Mouse (Mus musculus): Measurements from ENCODE around the gene Pgap2. TPM values are rescaled to one million over a fixed set of nuclear protein-coding genes. Genes with fewer than 3 reads are reported as not detected.

Gene Pgap2
- polyA plus RNA-seq, 1 experiment from 2014 or later, result 47.9 TPM

DNA sequence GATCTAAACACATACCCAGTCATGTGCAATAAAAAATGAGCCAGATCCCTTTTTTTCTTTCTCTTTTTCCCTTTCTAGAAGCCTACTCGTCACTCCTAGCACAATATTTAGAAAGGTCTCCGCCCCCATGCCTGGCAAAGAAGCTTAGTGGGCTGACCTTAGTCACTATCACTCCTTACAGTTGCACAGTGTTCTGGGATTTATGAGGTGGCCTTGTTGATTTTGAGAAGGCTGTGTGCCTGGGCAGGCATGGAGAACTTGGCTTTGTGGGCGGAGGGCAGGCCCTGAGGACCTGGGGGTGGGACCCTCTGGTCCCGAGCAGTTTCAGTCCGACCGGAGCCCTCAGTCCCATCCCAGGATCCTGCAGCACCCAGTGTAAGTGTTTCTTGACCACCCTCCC is 19.8 kb downstream of the Pgap2 start:
- H3K36me3 ChIP-seq (ENCODE audit: control insufficient read depth, insufficient read depth, low read length), result 0 out of 2 replicates have a peak, but pooled peaks cover 4% of the 10 kb centered on the region
- no peak overlapping the region for H3K27ac ChIP-seq (replicated peaks; ENCODE audit: low read depth, low read length)
- H3K4me2 ChIP-seq (ENCODE audit: low read length), result no peak overlapping the region
- no peak for DNase-seq
- no peaks in the 10 kb centered on the region for H3K9me3 ChIP-seq (ENCODE audit: control insufficient read depth, low read length)
- no peaks in the 10 kb centered on the region for H3K27me3 ChIP-seq (ENCODE audit: control insufficient read depth, insufficient read depth, low read length)
- H3K4me3 ChIP-seq (replicated peaks; ENCODE audit: low read depth, low read length), result no peak overlapping the region
- no peak overlapping the region for H3K9ac ChIP-seq (replicated peaks; ENCODE audit: low read length)
- no peaks in the 10 kb centered on the region for H3K4me1 ChIP-seq (ENCODE audit: control insufficient read depth, insufficient read depth, low read length)
- 92% methylated on average over 6 of the region's 6 CpGs for WGBS
- no peak for ATAC-seq (ENCODE audit: low FRiP score, low TSS enrichment)

GRCm38 (mm10) chr7:102233059-102233458 is 23.1 kb downstream of the Pgap2 start:
- 68% methylated on average over 4 of the region's 4 CpGs for WGBS
- ATAC-seq (ENCODE audit: low FRiP score, low TSS enrichment) (no peak), DNase-seq (no peak)
- H3K36me3 ChIP-seq (ENCODE audit: control insufficient read depth, insufficient read depth, low read length), result peaks cover 21% of the 10 kb centered on the region
- no peaks in the 10 kb centered on the region for H3K4me1 ChIP-seq (ENCODE audit: control insufficient read depth, insufficient read depth, low read length)
- H3K4me3 ChIP-seq (replicated peaks; ENCODE audit: low read depth, low read length), result no peak overlapping the region
- H3K27me3 ChIP-seq (ENCODE audit: control insufficient read depth, insufficient read depth, low read length), result no peaks in the 10 kb centered on the region
- no peak overlapping the region for H3K9ac ChIP-seq (replicated peaks; ENCODE audit: low read length)
- H3K27ac ChIP-seq (replicated peaks; ENCODE audit: low read depth, low read length), result no peak overlapping the region
- H3K9me3 ChIP-seq (ENCODE audit: control insufficient read depth, low read length), result no peaks in the 10 kb centered on the region
- no peak overlapping the region for H3K4me2 ChIP-seq (ENCODE audit: low read length)

GRCm38 (mm10) chr7:102238686-102239286 is 28.8 kb downstream of the Pgap2 start:
- peaks cover 31% of the 10 kb centered on the region for H3K36me3 ChIP-seq (ENCODE audit: control insufficient read depth, insufficient read depth, low read length)

GRCm38 (mm10) chr7:102239591-102239990 is 29.6 kb downstream of the Pgap2 start:
- H3K27ac ChIP-seq (replicated peaks; ENCODE audit: low read depth, low read length), result no peak overlapping the region
- DNase-seq, result no peak

More at GRCm38 (mm10) chr7:102238686-102239286, 28.8 kb downstream of the Pgap2 start:
- Histone ChIP-seq H3K4me3 (replicated peaks; ENCODE audit: low read depth, low read length) (no peak overlapping the region), H3K27me3 (ENCODE audit: control insufficient read depth, insufficient read depth, low read length) (no peaks in the 10 kb centered on the region), H3K4me2 (ENCODE audit: low read length) (no peak overlapping the region), H3K9ac (replicated peaks; ENCODE audit: low read length) (no peak overlapping the region), H3K27ac (replicated peaks; ENCODE audit: low read depth, low read length) (no peak overlapping the region), H3K9me3 (ENCODE audit: control insufficient read depth, low read length) (no peaks in the 10 kb centered on the region), H3K4me1 (ENCODE audit: control insufficient read depth, insufficient read depth, low read length) (no peaks in the 10 kb centered on the region)
- ATAC-seq (ENCODE audit: low FRiP score, low TSS enrichment) (no peak), DNase-seq (no peak)
- WGBS, result 91% methylated on average over 8 of the region's 8 CpGs

GRCm38 (mm10) chr7:102242371-102242770 is 32.4 kb downstream of the Pgap2 start:
- Histone ChIP-seq H3K9me3 (ENCODE audit: control insufficient read depth, low read length) (no peaks in the 10 kb centered on the region), H3K4me1 (ENCODE audit: control insufficient read depth, insufficient read depth, low read length) (no peaks in the 10 kb centered on the region), H3K4me2 (ENCODE audit: low read length) (no peak overlapping the region), H3K4me3 (replicated peaks; ENCODE audit: low read depth, low read length) (no peak overlapping the region), H3K27ac (replicated peaks; ENCODE audit: low read depth, low read length) (no peak overlapping the region), H3K36me3 (ENCODE audit: control insufficient read depth, insufficient read depth, low read length) (peaks cover 19% of the 10 kb centered on the region), H3K27me3 (ENCODE audit: control insufficient read depth, insufficient read depth, low read length) (no peaks in the 10 kb centered on the region), H3K9ac (replicated peaks; ENCODE audit: low read length) (no peak overlapping the region)
- WGBS, result 82% methylated on average over 5 of the region's 5 CpGs
- DNase-seq, result no peak
- ATAC-seq (ENCODE audit: low FRiP score, low TSS enrichment), result no peak

More at GRCm38 (mm10) chr7:102239591-102239990, 29.6 kb downstream of the Pgap2 start:
- Histone ChIP-seq H3K36me3 (ENCODE audit: control insufficient read depth, insufficient read depth, low read length) (peaks cover 31% of the 10 kb centered on the region), H3K4me3 (replicated peaks; ENCODE audit: low read depth, low read length) (no peak overlapping the region), H3K9me3 (ENCODE audit: control insufficient read depth, low read length) (no peaks in the 10 kb centered on the region), H3K4me2 (ENCODE audit: low read length) (no peak overlapping the region), H3K4me1 (ENCODE audit: control insufficient read depth, insufficient read depth, low read length) (no peaks in the 10 kb centered on the region), H3K27me3 (ENCODE audit: control insufficient read depth, insufficient read depth, low read length) (no peaks in the 10 kb centered on the region), H3K9ac (replicated peaks; ENCODE audit: low read length) (no peak overlapping the region)
- WGBS, result 95% methylated on average over 16 of the region's 16 CpGs
- no peak; the same call in 1 of the 2 replicates for ATAC-seq (ENCODE audit: low FRiP score, low TSS enrichment)

- no peak overlapping the region for H3K4me3 ChIP-seq (replicated peaks; ENCODE audit: low read depth, low read length)
- no peak overlapping the region for H3K9ac ChIP-seq (replicated peaks; ENCODE audit: low read length)
- H3K27ac ChIP-seq (replicated peaks; ENCODE audit: low read depth, low read length), result no peak overlapping the region
- no peaks in the 10 kb centered on the region for H3K4me1 ChIP-seq (ENCODE audit: control insufficient read depth, insufficient read depth, low read length)
- no peak overlapping the region for H3K4me2 ChIP-seq (ENCODE audit: low read length)
- DNase-seq (no peak), ATAC-seq (ENCODE audit: low FRiP score, low TSS enrichment) (no peak)
- no peaks in the 10 kb centered on the region for H3K9me3 ChIP-seq (ENCODE audit: control insufficient read depth, low read length)
- peaks cover 14% of the 10 kb centered on the region for H3K36me3 ChIP-seq (ENCODE audit: control insufficient read depth, insufficient read depth, low read length)
- WGBS, result 82% methylated on average over 3 of the region's 3 CpGs
- no peaks in the 10 kb centered on the region for H3K27me3 ChIP-seq (ENCODE audit: control insufficient read depth, insufficient read depth, low read length)
Measured at GRCm38 (mm10) chr7:102242917-102243316, 32.9 kb downstream of the Pgap2 start.

DNA sequence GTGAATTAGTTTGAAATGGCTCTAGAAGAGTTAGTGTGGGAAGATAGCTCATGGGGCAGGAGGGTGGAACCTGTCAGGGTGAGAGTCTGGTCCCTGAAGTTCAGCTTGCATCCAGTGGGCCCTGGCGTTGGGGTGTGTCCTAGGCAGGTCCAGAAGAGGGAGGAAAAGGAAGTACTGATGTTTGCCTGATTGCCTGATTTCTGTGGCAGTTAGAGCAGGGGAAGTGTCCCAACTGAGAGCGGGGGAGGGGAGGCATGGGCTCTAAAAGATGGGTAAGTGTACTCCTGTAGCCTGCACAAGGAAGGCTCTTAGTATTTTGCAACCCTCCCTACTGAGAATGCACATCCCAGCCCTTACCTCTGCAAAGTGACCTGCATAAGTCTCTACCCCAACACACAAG is 33.9 kb downstream of the Pgap2 start:
- Histone ChIP-seq H3K9ac (replicated peaks; ENCODE audit: low read length) (no peak overlapping the region), H3K9me3 (ENCODE audit: control insufficient read depth, low read length) (no peaks in the 10 kb centered on the region), H3K27me3 (ENCODE audit: control insufficient read depth, insufficient read depth, low read length) (no peaks in the 10 kb centered on the region), H3K27ac (replicated peaks; ENCODE audit: low read depth, low read length) (no peak overlapping the region), H3K36me3 (ENCODE audit: control insufficient read depth, insufficient read depth, low read length) (peaks cover 9% of the 10 kb centered on the region; the same call in 1 of the 2 replicates), H3K4me1 (ENCODE audit: control insufficient read depth, insufficient read depth, low read length) (no peaks in the 10 kb centered on the region), H3K4me3 (replicated peaks; ENCODE audit: low read depth, low read length) (no peak overlapping the region), H3K4me2 (ENCODE audit: low read length) (no peak overlapping the region)
- DNase-seq (no peak), ATAC-seq (ENCODE audit: low FRiP score, low TSS enrichment) (no peak)
- 92% methylated on average over 2 of the region's 2 CpGs for whole genome bisulfite sequencing

- 96% methylated on average over 3 of the region's 3 CpGs for WGBS
- Histone ChIP-seq H3K4me1 (ENCODE audit: control insufficient read depth, insufficient read depth, low read length) (no peaks in the 10 kb centered on the region), H3K4me2 (ENCODE audit: low read length) (no peak overlapping the region), H3K36me3 (ENCODE audit: control insufficient read depth, insufficient read depth, low read length) (peaks cover 1% of the 10 kb centered on the region; the same call in 1 of the 2 replicates), H3K9ac (replicated peaks; ENCODE audit: low read length) (no peak overlapping the region), H3K27me3 (ENCODE audit: control insufficient read depth, insufficient read depth, low read length) (no peaks in the 10 kb centered on the region), H3K9me3 (ENCODE audit: control insufficient read depth, low read length) (no peaks in the 10 kb centered on the region), H3K4me3 (replicated peaks; ENCODE audit: low read depth, low read length) (no peak overlapping the region), H3K27ac (replicated peaks; ENCODE audit: low read depth, low read length) (no peak overlapping the region)
- DNase-seq (no peak), ATAC-seq (ENCODE audit: low FRiP score, low TSS enrichment) (no peak)
Measured at GRCm38 (mm10) chr7:102244782-102245535, 35.0 kb downstream of the Pgap2 start.

GRCm38 (mm10) chr7:102245775-102246174 is 35.8 kb downstream of the Pgap2 start:
- H3K27me3 ChIP-seq (ENCODE audit: control insufficient read depth, insufficient read depth, low read length), result no peaks in the 10 kb centered on the region
- H3K9me3 ChIP-seq (ENCODE audit: control insufficient read depth, low read length), result no peaks in the 10 kb centered on the region
- H3K36me3 ChIP-seq (ENCODE audit: control insufficient read depth, insufficient read depth, low read length), result no peaks in the 10 kb centered on the region
- H3K27ac ChIP-seq (replicated peaks; ENCODE audit: low read depth, low read length), result no peak overlapping the region
- no peak overlapping the region for H3K4me3 ChIP-seq (replicated peaks; ENCODE audit: low read depth, low read length)
- no peaks in the 10 kb centered on the region for H3K4me1 ChIP-seq (ENCODE audit: control insufficient read depth, insufficient read depth, low read length)
- ATAC-seq (ENCODE audit: low FRiP score, low TSS enrichment) (no peak), DNase-seq (peak; percentile 31)
- WGBS, result 11% methylated on average over 1 of the region's 1 CpGs
- H3K9ac ChIP-seq (replicated peaks; ENCODE audit: low read length), result no peak overlapping the region
- H3K4me2 ChIP-seq (ENCODE audit: low read length), result no peak overlapping the region

All from midbrain, embryonic 14.5 days (tissue).